Mouse (Mus musculus) brain, adult 2 months (tissue): ENCODE measurements around the gene Nisch.

ENCODE experiments used
- DNase-seq: peaks from one replicate; pipeline ENCODE4 v3.0.0; 2011; ENCODE audit warnings: low read depth, low spot score

Nisch gene

DNA sequence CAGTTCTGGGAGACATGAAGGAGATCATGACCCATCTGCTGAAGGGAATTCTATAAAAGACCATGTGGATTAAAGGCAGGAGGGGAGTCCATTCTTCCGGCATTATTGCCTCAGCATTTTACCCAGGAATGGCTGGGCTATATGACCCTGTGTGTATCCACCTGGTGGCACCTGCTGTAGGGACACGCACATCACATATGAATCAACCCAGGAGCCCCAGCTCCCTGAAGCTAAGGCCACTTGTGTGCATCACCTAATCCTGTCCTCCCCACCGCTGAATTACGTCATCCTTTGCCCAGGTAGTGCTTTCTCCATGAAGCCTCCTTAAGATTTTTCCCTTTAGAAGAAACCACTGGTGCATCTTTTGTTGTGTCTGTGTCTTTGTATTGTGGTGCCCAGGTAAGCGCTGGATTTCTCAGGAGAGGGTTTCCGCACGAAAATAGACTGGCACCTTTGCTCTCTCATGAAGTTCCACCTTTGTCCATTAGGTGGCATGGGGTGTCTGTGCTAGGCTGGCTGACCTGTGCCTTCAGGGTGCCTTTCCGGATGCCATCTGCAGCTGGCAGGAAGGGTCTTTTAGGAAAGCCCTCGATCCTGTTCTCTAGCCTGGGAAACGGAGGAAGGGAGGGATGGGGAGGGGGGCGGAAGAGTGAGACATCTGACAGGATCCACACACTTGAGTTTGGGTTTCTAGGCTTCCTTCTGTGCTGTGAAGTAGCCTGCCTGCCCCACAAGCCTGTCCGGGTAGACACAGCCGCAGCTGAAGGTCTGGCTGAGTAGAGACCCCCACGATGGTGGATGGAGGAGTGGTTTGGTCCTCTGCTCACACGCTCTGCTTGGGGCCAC is 1.4 kb downstream of the Nisch start:
- peak; percentile 83 for DNase-seq

DNA sequence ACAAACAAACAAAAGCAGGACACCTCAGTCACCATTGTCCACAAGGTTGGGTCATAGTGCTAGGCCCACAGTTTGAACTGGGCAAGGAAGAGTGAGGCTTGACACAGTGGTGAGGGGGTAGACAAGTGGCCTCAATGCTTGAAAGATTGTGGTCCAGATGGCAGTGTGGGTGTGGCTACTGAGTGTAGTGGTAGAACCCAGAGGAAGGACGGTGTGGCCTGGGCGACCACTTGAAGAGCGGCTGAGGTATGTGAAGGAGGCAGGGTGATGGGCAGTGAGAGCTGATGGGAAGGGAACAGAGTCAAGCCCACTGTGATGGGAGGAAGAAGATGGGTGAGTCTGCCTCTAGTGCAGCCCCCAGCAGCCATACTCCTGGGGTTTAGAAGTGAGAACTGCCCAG is 2.1 kb downstream of the Nisch start:
- no peak for DNase-seq

- DNase-seq = peak; percentile 23
Measured at GRCm38 (mm10) chr14:31213868-31214267, 2.9 kb downstream of the Nisch start.

- no peak for DNase-seq
Measured at GRCm38 (mm10) chr14:31212499-31212898, 4.2 kb downstream of the Nisch start.

- no peak for DNase-seq
Measured at GRCm38 (mm10) chr14:31211854-31212253, 4.9 kb downstream of the Nisch start.

DNA sequence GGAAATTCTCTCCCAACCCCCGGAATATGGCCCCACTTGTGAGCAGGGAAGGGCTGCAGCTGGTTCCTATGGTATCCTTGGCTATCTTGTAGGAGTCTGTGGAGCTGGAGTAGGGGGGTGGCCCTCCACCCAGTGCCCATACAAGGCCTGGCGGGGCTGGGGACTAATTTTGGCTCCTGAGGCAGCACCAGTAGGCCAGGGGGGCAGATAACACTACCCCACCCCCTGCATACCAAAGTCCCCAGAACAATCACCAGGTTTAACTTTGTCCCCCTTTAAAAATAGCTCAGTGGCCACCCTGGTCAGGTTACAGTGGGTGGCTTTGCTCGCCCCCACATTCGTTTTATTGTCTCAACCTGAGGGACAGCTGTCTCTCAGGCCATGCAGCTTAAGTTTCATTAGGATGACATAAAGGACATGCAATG is 7.6 kb downstream of the Nisch start:
- DNase-seq = no peak

DNA sequence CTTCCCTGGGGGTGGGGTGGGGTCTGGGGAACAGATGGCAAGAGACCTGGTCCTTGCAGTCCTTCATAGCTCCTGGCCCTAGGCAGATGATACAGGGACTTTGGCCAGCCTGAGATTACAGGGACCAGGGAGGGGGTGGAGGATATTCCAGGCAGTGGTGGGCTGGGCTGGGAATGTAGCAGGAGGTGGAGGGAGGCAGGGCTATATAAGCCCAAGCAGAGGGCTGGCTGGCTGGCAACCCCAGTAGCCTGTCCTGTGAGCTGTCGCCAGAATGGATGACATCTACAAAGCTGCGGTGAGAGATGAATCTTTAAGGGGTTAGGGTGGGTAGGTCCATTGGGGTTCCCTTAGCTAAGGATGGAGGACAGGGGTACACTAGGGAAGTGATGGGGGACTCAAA is 8.7 kb downstream of the Nisch start, which contains the start of gene Tnnc1:
TSS of gene Tnnc1 (plus strand) at position 229 of the 400 bp plus-strand sequence.
- DNase-seq = no peak

- peak; percentile 71 for DNase-seq
Measured at GRCm38 (mm10) chr14:31207070-31207830, 9.5 kb downstream of the Nisch start.

DNA sequence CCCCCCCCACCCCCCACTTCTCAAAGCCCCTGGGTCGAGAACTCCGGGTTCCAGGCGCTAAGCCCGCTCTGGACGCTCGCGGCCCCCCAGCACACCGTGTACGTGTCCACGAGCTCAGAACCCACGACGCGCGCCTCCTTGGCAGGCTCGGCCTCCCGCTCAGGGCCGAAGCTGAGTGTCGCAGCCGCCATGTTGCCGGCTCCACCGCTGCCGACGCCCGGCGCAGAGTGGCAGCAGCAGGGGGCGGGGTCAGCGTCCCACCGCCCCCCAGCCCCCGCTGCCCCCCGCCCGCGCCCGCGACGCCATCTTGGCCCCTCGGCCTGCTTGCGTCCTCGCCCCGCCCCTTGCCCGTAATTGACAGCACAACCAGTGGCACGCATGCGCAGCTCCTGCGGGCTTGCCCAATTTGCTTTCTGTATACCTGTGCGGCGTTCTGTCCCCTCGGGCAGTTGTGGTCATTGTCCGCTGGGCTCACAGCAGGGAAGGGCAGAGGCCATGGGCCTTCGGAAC is 10.2 kb downstream of the Nisch start:
- peak; percentile 97 for DNase-seq

- peak; percentile 72 for DNase-seq
Measured at GRCm38 (mm10) chr14:31205562-31206467, 10.9 kb downstream of the Nisch start.

- DNase-seq = peak; percentile 38
Measured at GRCm38 (mm10) chr14:31205244-31205561, 11.5 kb downstream of the Nisch start.

DNA sequence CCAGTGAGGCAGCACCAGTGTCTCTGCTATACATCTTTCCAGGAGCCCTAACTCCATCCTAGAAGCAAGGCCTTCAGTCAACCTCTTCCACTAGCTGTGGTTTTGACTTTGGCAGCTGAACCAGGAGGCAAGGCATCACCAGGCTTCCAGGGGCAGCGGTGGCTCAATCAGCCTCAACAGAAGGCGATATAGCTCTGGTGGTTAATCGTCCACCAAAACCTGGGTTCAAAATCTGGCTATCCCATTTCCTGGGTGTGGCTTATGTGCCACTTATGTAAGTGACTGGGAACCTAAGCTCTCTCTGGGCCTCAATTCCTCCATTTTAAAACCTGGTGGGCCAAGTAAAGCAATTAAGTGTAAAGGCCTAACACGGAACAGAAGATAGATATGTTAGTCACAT is 11.9 kb downstream of the Nisch start:
- DNase-seq = no peak

DNA sequence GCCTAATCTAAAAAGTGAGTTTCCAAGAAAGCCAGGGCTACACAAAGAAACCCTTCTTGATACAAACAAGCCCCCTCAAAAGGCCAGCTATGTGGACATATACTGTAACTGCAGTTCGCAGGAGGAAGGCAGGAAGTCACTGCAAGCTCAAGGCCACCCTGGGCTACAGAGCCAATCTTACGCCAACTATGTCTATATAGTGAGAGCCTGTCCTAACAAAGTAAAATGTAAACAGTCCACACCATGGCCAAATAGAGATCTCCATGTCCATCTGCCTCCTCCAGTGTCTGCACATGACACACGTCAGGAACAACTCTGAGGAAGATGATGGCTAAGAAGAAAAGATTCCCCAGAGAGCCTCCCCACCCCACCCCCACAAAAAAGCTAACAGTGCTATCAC is 16.7 kb downstream of the Nisch start:
- DNase-seq = no peak

GRCm38 (mm10) chr14:31199599-31199998 is 17.1 kb downstream of the Nisch start:
- no peak for DNase-seq

- peak; percentile 90 for DNase-seq
Measured at GRCm38 (mm10) chr14:31197547-31198516, 18.9 kb downstream of the Nisch start.

DNA sequence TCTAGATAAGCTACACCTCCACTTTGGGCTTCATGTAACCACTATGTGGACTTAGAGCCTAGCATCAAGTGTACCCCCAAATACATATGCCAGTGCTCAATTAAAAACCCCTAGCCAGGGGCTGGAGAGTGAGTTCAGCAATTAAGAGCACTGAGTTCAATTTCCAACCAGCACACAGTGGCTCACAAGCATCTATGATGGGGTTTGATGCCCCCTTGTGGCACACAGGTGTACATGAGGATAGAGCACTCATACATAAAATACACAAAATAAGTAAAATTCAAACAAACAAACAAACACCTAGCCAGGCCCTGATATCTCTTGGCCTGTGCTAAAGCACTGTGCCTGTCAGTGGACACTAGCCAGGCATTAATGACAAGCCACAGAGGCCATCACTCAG is 20.8 kb downstream of the Nisch start:
- DNase-seq = peak; percentile 77

GRCm38 (mm10) chr14:31195521-31195920 is 21.2 kb downstream of the Nisch start:
- DNase-seq = no peak

- DNase-seq = peak; percentile 87
Measured at GRCm38 (mm10) chr14:31194891-31195513, 21.7 kb downstream of the Nisch start.

DNA sequence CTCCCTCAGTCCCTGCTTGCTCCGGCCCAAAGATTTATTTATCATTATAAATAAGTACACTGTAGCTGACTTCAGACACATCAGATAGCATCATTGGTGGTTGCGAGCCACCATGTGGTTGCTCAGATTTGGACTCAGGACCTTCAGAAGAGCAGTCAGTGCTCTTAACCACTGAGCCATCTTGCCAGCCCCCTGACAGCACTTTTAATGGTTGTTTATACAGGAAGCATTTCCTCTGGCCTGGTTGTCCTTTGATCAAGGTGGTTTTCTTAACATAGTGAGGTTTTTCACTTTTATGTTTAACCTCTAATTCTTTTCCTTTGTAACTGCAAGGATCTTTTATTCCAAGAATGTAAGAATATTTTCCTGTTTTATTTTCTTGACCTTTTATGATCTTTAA is 22.3 kb downstream of the Nisch start:
- DNase-seq = no peak

DNA sequence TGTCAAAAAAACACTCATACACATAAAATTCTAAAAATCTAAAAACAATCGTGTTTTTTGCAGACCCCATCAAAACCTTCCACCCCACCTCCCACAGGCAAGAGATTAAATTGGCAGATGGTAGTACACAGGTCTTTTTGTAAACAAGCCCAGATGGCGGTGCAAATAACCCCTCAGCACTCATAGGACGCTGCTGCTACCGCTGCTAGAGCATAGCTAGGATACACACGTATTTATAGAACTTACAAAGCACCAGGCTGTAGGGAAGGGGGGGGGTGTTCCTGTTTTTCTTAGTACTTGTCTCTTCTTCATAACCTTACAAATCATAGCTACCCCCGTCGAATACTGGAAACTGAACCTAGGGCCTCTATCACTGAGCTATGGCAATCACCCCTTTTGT is 23.0 kb downstream of the Nisch start:
- DNase-seq = peak; percentile 67
